Mouse (Mus musculus): Measurements from ENCODE around the gene Stx17. TPM values are rescaled to one million over a fixed set of nuclear protein-coding genes. Genes with fewer than 3 reads are reported as not detected.

Gene Stx17
- polyA plus RNA-seq, 1 experiment from 2014 or later, result 21.3 TPM

GRCm38 (mm10) chr4:48181366-48181765 lies 56.7 kb downstream of the Stx17 start:
- H3K36me3 ChIP-seq (ENCODE audit: control insufficient read depth, insufficient read depth, low read length), result no peaks in the 10 kb centered on the region
- H3K27me3 ChIP-seq (ENCODE audit: control insufficient read depth, insufficient read depth, low read length), result no peaks in the 10 kb centered on the region
- WGBS (ENCODE audit: insufficient replicate concordance), result 76% methylated on average over 6 of the region's 6 CpGs
- H3K27ac ChIP-seq (ENCODE audit: low read depth, low read length), result no peak overlapping the region
- H3K4me2 ChIP-seq, result no peak overlapping the region
- no peak overlapping the region for H3K4me3 ChIP-seq (ENCODE audit: low read depth, low read length)
- H3K9me3 ChIP-seq (replicated peaks; ENCODE audit: control insufficient read depth, low read length), result no peaks in the 10 kb centered on the region
- no peak for ATAC-seq (replicated peaks; ENCODE audit: insufficient number of reproducible peaks, low FRiP score, low TSS enrichment)
- no peaks in the 10 kb centered on the region for H3K4me1 ChIP-seq (ENCODE audit: control insufficient read depth, insufficient read depth, low read length)
- H3K9ac ChIP-seq (ENCODE audit: low read depth, low read length), result no peak overlapping the region

DNA sequence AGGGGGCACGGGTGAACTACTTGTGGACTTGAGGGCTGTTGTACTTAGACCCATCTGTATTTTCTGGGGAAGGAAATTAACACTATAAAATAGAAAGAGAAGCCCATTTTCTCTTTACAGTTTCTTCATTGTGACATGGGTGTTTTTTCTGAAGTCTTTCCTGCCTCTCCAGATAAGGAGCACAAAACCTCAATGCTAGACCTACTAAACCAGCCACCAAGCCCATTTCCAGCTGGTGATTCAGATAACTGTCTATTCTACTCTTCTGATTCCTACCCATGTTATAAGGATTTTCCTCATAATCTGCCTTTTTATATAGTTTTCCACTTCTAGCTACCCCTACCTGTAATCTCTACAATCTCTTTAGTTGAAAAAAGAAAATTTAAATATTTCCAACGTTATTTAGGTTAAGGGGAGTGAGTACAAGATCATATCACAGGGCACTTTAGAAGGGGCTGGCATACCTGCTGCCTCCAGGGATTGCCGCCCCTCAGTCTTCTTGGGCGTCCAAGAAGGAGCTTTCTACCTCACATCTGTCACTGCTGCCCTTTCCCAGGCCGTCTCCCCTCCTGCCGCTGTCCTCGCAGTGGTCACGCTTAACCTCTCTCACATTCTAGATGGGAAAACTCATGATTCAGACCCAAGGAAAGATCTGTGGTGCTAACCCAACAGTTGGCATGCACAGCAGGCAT lies 57.5 kb downstream of the Stx17 start:
- no peak overlapping the region for H3K4me2 ChIP-seq
- no peak for ATAC-seq (replicated peaks; ENCODE audit: insufficient number of reproducible peaks, low FRiP score, low TSS enrichment)
- no peak overlapping the region for H3K9ac ChIP-seq (ENCODE audit: low read depth, low read length)
- H3K4me1 ChIP-seq (ENCODE audit: control insufficient read depth, insufficient read depth, low read length), result no peaks in the 10 kb centered on the region
- H3K4me3 ChIP-seq (ENCODE audit: low read depth, low read length), result no peak overlapping the region
- H3K27ac ChIP-seq (ENCODE audit: low read depth, low read length), result no peak overlapping the region
- H3K27me3 ChIP-seq (ENCODE audit: control insufficient read depth, insufficient read depth, low read length), result no peaks in the 10 kb centered on the region
- H3K36me3 ChIP-seq (ENCODE audit: control insufficient read depth, insufficient read depth, low read length), result no peaks in the 10 kb centered on the region
- WGBS (ENCODE audit: insufficient replicate concordance), result 76% methylated on average over 8 of the region's 8 CpGs
- H3K9me3 ChIP-seq (replicated peaks; ENCODE audit: control insufficient read depth, low read length), result no peaks in the 10 kb centered on the region

DNA sequence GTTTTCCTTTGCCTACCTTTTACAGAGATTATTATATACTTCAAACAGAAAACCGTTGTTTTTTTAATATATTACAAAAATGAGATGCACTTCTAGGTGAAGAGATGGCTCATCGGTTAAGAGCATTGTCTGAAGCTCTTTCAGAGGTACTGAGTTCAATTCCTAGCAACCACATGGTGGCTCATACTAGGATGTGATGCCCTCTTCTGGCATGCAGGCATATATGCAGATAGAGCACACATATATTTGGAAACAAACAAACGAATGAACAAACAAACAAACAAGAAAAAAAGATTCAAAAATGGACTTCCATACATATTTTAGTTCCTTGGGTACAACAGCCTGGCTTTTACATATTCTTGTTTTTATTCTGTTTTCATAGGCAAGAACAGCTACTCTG lies 73.2 kb downstream of the Stx17 start:
- Histone ChIP-seq H3K9ac (ENCODE audit: low read depth, low read length) (no peak overlapping the region), H3K9me3 (replicated peaks; ENCODE audit: control insufficient read depth, low read length) (no peaks in the 10 kb centered on the region), H3K4me3 (ENCODE audit: low read depth, low read length) (no peak overlapping the region), H3K4me1 (ENCODE audit: control insufficient read depth, insufficient read depth, low read length) (no peaks in the 10 kb centered on the region), H3K27me3 (ENCODE audit: control insufficient read depth, insufficient read depth, low read length) (no peaks in the 10 kb centered on the region), H3K4me2 (no peak overlapping the region), H3K27ac (ENCODE audit: low read depth, low read length) (no peak overlapping the region), H3K36me3 (ENCODE audit: control insufficient read depth, insufficient read depth, low read length) (no peaks in the 10 kb centered on the region; the same call in 1 of the 2 replicates)
- ATAC-seq (replicated peaks; ENCODE audit: insufficient number of reproducible peaks, low FRiP score, low TSS enrichment), result no peak
- WGBS (ENCODE audit: insufficient replicate concordance), result 82% methylated on average over 3 of the region's 3 CpGs

GRCm38 (mm10) chr4:48198447-48198846 lies 73.7 kb downstream of the Stx17 start:
- H3K9me3 ChIP-seq (replicated peaks; ENCODE audit: control insufficient read depth, low read length), result no peaks in the 10 kb centered on the region
- H3K4me2 ChIP-seq, result no peak overlapping the region
- ATAC-seq (replicated peaks; ENCODE audit: insufficient number of reproducible peaks, low FRiP score, low TSS enrichment), result no peak
- H3K27me3 ChIP-seq (ENCODE audit: control insufficient read depth, insufficient read depth, low read length), result no peaks in the 10 kb centered on the region
- H3K4me1 ChIP-seq (ENCODE audit: control insufficient read depth, insufficient read depth, low read length), result no peaks in the 10 kb centered on the region
- no peak overlapping the region for H3K4me3 ChIP-seq (ENCODE audit: low read depth, low read length)
- H3K9ac ChIP-seq (ENCODE audit: low read depth, low read length), result no peak overlapping the region
- H3K36me3 ChIP-seq (ENCODE audit: control insufficient read depth, insufficient read depth, low read length), result no peaks in the 10 kb centered on the region; the same call in 1 of the 2 replicates
- WGBS (ENCODE audit: insufficient replicate concordance), result 70% methylated on average over 8 of the region's 8 CpGs
- no peak overlapping the region for H3K27ac ChIP-seq (ENCODE audit: low read depth, low read length)

DNA sequence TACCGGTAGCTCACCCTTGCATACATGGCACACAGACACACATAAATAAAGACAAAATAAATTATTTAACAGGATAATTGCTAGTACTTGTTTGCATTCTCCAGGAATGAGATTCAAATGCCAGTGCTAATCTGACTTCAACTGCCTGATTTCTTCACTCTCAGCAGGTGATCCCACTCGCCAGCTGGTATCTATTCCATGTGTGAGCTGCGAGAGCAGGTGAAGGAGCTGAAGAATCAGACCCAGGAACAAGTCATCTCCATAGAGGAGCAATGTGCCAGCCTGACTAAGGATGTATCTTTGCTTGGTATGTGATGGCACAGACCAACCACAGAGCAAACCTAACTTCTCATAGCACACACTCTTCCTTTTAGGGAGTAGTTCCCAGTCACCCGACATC lies 78.8 kb downstream of the Stx17 start:
- H3K4me3 ChIP-seq (ENCODE audit: low read depth, low read length), result no peak overlapping the region
- WGBS (ENCODE audit: insufficient replicate concordance), result 92% methylated on average over 4 of the region's 4 CpGs
- no peak overlapping the region for H3K4me2 ChIP-seq
- no peak for ATAC-seq (replicated peaks; ENCODE audit: insufficient number of reproducible peaks, low FRiP score, low TSS enrichment)
- H3K36me3 ChIP-seq (ENCODE audit: control insufficient read depth, insufficient read depth, low read length), result peaks cover 4% of the 10 kb centered on the region; the same call in 1 of the 2 replicates
- H3K27ac ChIP-seq (ENCODE audit: low read depth, low read length), result no peak overlapping the region
- no peaks in the 10 kb centered on the region for H3K4me1 ChIP-seq (ENCODE audit: control insufficient read depth, insufficient read depth, low read length)
- no peaks in the 10 kb centered on the region for H3K9me3 ChIP-seq (replicated peaks; ENCODE audit: control insufficient read depth, low read length)
- H3K9ac ChIP-seq (ENCODE audit: low read depth, low read length), result no peak overlapping the region
- H3K27me3 ChIP-seq (ENCODE audit: control insufficient read depth, insufficient read depth, low read length), result no peaks in the 10 kb centered on the region

DNA sequence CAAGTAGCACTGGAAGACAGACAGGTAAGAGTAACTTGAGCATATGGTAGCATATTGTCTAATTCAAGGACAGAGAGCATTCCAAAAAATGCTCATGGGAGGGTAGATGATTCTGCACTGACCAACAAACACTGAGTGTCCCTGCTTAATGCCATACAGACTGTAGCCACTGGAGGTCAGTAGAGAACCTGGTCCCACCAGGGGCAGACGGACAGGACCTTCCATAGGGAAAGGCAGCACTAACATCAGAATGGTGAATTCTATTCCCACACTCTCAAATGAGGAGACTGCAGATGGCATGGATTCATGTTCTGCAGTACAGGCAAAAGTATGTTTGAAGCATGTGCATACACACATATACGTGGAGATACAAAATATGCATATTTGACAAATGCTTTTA lies 100.5 kb downstream of the Stx17 start:
- WGBS (ENCODE audit: insufficient replicate concordance), result 21% methylated on average over 2 of the region's 2 CpGs
- no peak overlapping the region for H3K9ac ChIP-seq (ENCODE audit: low read depth, low read length)
- no peaks in the 10 kb centered on the region for H3K27me3 ChIP-seq (ENCODE audit: control insufficient read depth, insufficient read depth, low read length)
- no peak for ATAC-seq (replicated peaks; ENCODE audit: insufficient number of reproducible peaks, low FRiP score, low TSS enrichment)
- H3K36me3 ChIP-seq (ENCODE audit: control insufficient read depth, insufficient read depth, low read length), result no peaks in the 10 kb centered on the region
- no peaks in the 10 kb centered on the region for H3K4me1 ChIP-seq (ENCODE audit: control insufficient read depth, insufficient read depth, low read length)
- H3K4me2 ChIP-seq, result no peak overlapping the region
- no peaks in the 10 kb centered on the region for H3K9me3 ChIP-seq (replicated peaks; ENCODE audit: control insufficient read depth, low read length)
- H3K4me3 ChIP-seq (ENCODE audit: low read depth, low read length), result no peak overlapping the region
- H3K27ac ChIP-seq (ENCODE audit: low read depth, low read length), result no peak overlapping the region

DNA sequence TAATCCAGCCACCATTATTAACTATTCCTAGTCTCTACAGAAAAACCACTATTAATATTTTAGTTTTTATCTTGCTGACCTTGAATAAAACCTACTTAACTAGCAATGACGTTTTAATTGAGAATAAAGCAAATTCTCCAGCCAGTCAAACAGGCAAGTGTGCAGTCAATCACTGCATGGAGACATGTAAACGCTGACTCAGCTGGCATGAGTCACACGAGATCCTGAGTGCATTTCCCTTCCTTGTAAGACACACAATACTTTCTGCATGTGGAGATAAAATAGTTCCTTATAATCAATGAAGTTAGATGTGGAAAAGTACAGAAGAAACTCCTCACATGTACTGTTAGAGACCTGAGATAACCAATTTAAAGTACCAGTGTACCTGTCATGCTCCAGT lies 100.9 kb downstream of the Stx17 start:
- 42% methylated on average over 3 of the region's 3 CpGs for WGBS (ENCODE audit: insufficient replicate concordance)
- Histone ChIP-seq H3K36me3 (ENCODE audit: control insufficient read depth, insufficient read depth, low read length) (no peaks in the 10 kb centered on the region), H3K4me2 (no peak overlapping the region), H3K27ac (ENCODE audit: low read depth, low read length) (no peak overlapping the region), H3K9me3 (replicated peaks; ENCODE audit: control insufficient read depth, low read length) (no peaks in the 10 kb centered on the region), H3K27me3 (ENCODE audit: control insufficient read depth, insufficient read depth, low read length) (no peaks in the 10 kb centered on the region), H3K4me1 (ENCODE audit: control insufficient read depth, insufficient read depth, low read length) (no peaks in the 10 kb centered on the region), H3K4me3 (ENCODE audit: low read depth, low read length) (no peak overlapping the region), H3K9ac (ENCODE audit: low read depth, low read length) (no peak overlapping the region)
- ATAC-seq (replicated peaks; ENCODE audit: insufficient number of reproducible peaks, low FRiP score, low TSS enrichment), result no peak

DNA sequence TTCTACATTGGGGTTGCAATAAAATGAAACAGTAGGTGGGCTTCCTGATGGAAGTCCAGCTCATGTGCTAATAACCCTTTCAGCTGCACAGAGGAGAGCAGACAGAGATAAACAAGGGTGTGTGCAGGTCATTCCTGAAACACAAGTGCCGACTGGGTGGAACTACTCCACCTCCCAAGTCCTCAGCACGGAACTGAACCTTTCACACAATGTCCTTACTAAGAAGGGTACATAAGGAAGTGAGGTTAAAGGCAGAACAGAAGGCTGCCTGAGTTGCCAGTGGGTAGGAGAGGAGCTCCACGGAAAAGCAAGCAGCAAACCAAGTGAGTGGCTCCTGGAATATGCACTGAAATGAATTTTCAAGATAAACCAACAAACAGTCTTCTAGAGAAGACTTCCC lies 102.1 kb downstream of the Stx17 start:
- Histone ChIP-seq H3K4me3 (ENCODE audit: low read depth, low read length) (no peak overlapping the region), H3K27me3 (ENCODE audit: control insufficient read depth, insufficient read depth, low read length) (no peaks in the 10 kb centered on the region), H3K4me2 (no peak overlapping the region), H3K9ac (ENCODE audit: low read depth, low read length) (no peak overlapping the region), H3K9me3 (replicated peaks; ENCODE audit: control insufficient read depth, low read length) (no peaks in the 10 kb centered on the region), H3K36me3 (ENCODE audit: control insufficient read depth, insufficient read depth, low read length) (no peaks in the 10 kb centered on the region), H3K27ac (ENCODE audit: low read depth, low read length) (no peak overlapping the region), H3K4me1 (ENCODE audit: control insufficient read depth, insufficient read depth, low read length) (no peaks in the 10 kb centered on the region)
- 45% methylated on average over 3 of the region's 3 CpGs for WGBS (ENCODE audit: insufficient replicate concordance)
- no peak for ATAC-seq (replicated peaks; ENCODE audit: insufficient number of reproducible peaks, low FRiP score, low TSS enrichment)
